Mouse (Mus musculus) cerebellum, postnatal 4 days (tissue): ENCODE measurements at regions not wholly inside any gene's neighbourhood (a gene's known extent, or its start where the extent isn't known, plus 50 kb on each side); places are given as distances from the start of the nearest gene placed in this dataset.
"Not testable (repeated sequence)": the region's sequence is repeated elsewhere in the genome, so short reads cannot be mapped to it uniquely, and the experiment has no call there.

ENCODE experiments used
- DNase-seq, 2 experiments: peaks; one replicate each; pipeline ENCODE4 v3.0.0; 2022; ENCODE audit warnings: low spot score in 2 of 2, mixed read lengths in 1 of 2

DNA sequence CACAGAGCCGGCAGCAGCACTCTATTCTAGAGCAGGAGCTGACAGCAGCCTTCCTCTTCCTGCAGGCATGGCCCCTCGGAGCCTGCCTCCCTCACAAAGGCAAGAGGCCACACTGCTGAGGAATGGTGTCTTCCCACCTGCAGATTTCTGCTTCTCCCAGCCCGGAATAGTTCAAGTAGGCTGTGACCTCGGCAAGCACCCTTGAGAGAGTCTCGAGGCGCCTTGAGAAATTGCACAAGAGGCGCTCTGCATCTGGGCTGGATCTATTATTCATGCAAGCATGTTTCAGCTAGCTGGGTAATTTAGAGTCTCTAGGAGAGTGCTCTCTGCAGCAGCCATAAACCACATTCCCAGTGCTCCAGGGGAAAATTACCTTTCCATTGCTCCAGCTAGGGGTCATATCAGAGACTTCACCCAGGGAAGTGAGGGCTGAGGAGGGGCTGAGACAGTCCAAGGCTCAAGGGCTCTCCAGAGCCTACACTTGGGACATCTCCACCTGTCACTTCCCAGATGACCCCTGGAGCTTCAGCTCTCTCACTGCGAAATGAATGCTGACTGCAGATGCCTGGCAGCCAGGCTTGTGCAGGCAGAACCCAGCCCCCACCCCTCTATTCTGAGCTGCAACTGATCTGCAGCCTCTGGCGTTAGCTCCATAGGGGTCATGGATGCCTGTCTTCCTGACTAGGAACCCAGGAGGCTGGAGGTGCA lies 247.9 kb upstream of the Myt1l start:
- no peak for DNase-seq

DNA sequence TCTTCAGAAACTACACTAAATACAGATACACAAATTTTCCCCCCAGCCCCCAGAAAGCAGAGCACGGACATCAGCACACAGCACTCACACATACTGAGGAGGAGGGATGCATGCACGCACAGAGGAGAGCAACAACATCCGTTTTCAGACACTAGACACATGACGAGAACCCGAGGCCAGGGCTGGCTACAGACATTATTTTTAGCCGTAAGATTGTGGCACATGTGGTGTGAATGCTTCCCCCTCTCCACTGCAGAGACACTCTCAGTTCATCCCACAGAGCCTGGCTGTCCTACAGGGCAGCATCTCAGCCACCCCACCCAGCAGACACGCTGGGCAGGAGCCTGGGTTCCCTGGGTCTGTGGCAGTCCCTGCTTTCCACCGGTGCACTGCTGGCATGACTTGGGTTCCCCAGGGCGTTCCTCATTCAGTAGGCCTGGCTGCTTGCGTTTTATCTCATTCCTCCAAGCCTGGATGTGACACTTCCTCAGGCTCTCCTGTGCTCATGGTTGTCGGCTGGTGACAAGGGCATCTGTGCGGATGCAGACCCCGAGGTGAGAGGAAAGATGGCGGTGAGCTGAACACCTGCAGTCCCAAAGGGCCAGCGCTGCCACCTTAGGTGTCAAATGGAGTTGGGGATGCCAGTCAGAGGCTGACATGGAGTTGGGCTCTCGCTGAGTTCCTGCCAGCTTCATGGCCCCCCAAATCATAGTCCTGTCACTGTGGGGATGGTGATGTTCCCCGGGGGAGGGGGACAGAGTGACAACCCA lies 247.1 kb upstream of the Myt1l start:
- DNase-seq, result no peak

GRCm38 (mm10) chr12:29288801-29289200 lies 239.4 kb upstream of the Myt1l start:
- no peak for DNase-seq

- DNase-seq, result peak; percentile 88 to 94
Measured at GRCm38 (mm10) chr12:29290591-29291351, 237.4 kb upstream of the Myt1l start.

DNA sequence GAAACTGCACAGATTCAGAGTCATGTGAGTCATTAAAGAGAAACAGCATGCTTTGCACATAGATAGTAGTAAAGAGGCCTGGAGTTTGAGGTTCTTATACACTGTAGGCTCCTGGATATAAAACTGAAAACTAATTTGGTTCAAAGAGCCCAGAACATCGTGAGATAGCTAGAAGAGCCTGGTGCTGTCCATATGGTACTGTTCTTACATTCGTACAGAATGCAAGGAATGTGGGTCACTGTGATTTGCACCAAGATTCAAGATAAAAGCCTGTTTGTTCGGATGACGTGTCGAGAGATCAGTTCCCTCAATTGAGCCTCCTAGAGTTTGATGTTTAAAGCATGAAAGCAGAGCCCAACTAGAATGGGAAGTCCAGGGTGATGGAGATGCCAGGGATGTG lies 230.2 kb upstream of the Myt1l start:
- DNase-seq, result no peak

GRCm38 (mm10) chr12:29315636-29316035 lies 212.5 kb upstream of the Myt1l start:
- no peak for DNase-seq

DNA sequence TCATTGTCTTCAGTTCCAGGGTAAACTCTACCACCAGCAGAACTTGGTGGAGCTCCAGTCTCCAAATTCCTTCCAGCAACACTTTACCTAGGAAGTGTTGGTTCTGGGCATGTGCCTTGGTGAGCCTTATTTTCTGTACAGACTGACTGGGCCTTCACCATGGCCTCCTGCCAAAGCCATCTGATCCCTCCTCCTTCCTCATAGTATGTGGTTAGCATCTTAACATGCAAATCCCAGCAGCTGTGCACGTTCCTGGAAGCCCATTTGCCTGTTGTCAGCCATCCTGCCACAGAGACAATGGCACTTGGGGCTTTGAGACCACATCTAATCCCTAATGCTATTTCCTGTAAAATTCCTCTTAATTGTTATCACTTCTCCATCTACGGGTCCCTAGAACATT lies 206.7 kb upstream of the Myt1l start:
- no peak for DNase-seq

DNA sequence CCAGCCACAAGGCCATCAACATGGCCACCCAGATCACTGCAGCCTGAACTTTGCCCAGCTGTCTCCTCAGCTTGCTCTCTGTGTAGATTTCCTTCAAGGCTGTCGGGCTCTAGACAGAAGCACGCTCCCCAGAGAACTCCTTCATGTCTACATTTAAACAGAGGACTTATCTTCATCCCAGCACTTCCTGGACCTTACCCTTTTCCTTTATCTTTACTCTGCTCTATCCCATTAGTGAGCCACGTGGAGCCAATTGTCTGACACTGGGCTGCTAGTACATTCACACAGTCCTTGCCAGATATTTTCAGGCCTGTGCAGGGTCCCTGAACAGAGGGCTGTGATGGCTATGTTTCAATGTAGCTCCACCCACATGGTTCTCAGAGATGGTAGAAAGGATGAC lies 204.7 kb upstream of the Myt1l start:
- no peak for DNase-seq

- no peak for DNase-seq
Measured at GRCm38 (mm10) chr12:29335839-29336469, 192.2 kb upstream of the Myt1l start.

- DNase-seq, result no peak
Measured at GRCm38 (mm10) chr12:29337336-29337735, 190.8 kb upstream of the Myt1l start.

GRCm38 (mm10) chr12:29341388-29341995 lies 186.7 kb upstream of the Myt1l start:
- no peak for DNase-seq

GRCm38 (mm10) chr12:29343147-29343852 lies 184.9 kb upstream of the Myt1l start:
- no peak for DNase-seq

DNA sequence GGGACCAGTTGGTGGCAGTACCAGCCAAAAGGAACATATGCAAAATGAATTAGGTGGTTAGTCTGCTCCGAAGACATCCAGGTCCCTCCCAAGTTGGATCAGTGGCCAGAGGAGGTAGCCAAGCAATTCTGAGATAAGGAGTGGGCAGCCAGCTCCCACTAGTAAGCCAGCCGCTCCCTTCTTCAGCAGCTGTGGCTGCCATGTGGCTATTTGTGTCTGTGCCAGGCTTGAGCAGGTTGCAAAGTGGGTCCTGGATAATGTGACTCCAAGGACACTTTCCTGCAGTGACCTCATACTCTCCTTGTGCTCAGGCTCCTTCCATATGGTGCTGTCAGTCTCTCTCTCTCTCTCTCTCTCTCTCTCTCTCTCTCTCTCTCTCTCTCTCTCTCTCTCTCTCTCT lies 179.5 kb upstream of the Myt1l start:
- DNase-seq, result peak in 1 of 2 experiments; percentile 73

DNA sequence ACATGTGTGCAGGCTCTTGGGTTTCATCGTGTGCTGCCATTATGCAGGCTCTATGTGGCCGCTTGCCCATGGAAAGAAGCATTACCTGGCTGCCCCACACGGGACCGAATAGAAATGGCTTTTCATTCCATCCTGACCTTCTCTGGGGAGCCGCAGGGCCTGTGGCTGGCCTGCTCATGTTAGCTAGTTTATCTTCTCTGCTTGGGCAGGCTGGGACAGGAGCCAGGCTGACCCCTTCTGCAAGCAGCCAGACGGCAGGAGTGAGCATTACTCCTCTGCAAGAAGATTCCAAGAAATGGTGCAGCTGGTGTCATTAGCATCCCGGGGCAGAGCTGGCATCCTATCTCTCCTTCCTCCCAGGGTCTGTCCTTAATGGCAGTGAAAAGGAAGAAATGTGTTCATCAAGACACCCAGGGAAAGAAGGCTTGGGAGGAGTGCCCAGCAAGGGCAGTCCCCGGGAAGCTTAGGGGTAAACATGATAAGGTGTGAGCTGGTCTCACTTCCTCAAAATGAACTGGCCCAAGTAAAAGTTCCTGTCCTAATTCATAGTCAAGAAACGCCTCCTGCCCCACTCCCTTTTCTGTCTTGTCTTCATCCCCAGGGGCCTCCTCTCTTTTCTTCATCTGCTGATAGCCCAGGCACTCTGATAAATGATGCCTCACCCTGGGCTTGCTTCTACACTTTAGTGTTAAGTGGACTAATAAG lies 178.9 kb upstream of the Myt1l start:
- peak in 1 of 2 experiments; percentile 75 for DNase-seq

- no peak for DNase-seq
Measured at GRCm38 (mm10) chr12:29353777-29354496, 174.2 kb upstream of the Myt1l start.

DNA sequence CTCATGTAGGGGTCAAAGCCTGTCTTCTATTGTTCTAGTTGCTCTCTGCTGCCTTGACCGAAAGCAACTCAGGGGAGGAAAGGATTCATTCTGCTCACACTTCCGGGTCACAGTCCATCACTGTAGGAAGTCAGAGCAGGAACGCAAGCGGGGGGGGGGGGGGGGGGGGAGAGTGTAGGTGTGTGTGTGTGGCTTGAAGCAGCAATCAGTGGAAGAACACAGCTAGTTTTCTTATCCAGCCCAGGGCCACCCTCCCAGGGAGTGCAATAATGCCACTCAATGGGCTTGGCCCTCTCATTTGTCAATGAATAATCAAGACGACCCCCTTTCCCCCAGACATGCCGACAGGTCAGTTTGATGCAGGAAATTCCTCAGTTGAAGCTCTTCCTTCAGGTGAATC lies 173.4 kb upstream of the Myt1l start:
- DNase-seq, result no peak

DNA sequence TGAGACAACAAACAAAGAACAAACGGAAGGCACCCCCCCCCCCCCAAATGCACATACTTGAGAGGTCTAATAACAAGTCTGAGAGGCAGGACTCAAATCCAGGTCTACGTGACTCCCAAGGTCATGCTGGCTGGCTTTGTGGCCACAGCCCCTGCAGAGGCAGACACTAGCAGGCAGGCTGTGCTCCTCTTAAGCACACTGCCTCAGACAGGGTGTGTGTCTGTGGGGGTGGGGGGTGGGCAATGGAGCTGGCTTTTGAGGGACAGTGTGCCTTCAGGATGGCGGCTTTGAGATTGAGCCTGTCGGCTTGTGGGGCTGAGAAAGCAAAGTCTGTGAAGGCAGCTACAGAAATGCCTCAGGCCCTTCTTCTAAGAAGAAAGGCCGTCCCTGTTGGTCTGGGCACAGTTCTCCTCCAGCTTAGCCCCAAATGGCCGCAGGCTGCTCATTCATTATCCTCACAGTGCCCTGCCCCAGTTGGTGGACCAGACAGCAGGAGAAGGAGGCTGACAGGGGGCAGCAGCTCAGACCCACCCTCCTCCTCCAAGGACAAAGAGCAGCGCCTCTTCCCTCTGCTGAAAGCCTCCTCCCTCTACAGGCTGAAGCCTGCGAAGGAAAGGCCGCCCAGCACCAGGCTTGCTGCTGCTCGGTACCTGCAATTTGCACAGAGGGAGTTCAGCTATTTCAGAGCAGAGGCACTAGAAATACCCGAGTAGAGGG lies 171.3 kb upstream of the Myt1l start:
- DNase-seq, result peak in 1 of 2 experiments; percentile 37

- no peak for DNase-seq
Measured at GRCm38 (mm10) chr12:29361236-29361635, 166.9 kb upstream of the Myt1l start.

GRCm38 (mm10) chr12:29367741-29368106 lies 160.5 kb upstream of the Myt1l start:
- not testable (repeated sequence) for DNase-seq
